Mouse (Mus musculus): ENCODE data around the gene Sec61g. TPM values are rescaled to one million over a fixed set of nuclear protein-coding genes. Genes with fewer than 3 reads are reported as not detected.

The Sec61g gene
- polyA plus RNA-seq, 1 experiment: 22.4 TPM

- H3K4me3 ChIP-seq: no peak overlapping the region
- TF ChIP-seq MYOD1 (IDR thresholded peaks at IDR 0.05; ENCODE audit: control insufficient read depth in 1 of 3, insufficient read length in 2 of 3, low read depth in 2 of 3): no peak
- no peak for TF ChIP-seq CEBPB (IDR thresholded peaks at IDR 0.05; ENCODE audit: insufficient read depth, poor library complexity, severe bottlenecking)
- TF ChIP-seq E2F4 (IDR thresholded peaks at IDR 0.05; ENCODE audit: insufficient read depth): no peak
- TF ChIP-seq MAX (IDR thresholded peaks at IDR 0.05; ENCODE audit: low read depth): no peak
- TF ChIP-seq USF1 (IDR thresholded peaks at IDR 0.05; ENCODE audit: low read depth): no peak
- no peak for TF ChIP-seq MYOG (IDR thresholded peaks at IDR 0.05; ENCODE audit: control insufficient read depth in 1 of 3, insufficient read depth in 1 of 3, insufficient read length in 2 of 3, low read depth in 2 of 3)
- TF ChIP-seq TCF3 (IDR thresholded peaks at IDR 0.05; ENCODE audit: insufficient read length, low read depth): no peak
- no peak for TF ChIP-seq SRF (IDR thresholded peaks at IDR 0.05; ENCODE audit: control insufficient read depth, insufficient read length, low read depth)
- no peak for TF ChIP-seq POLR2AphosphoS2 (IDR thresholded peaks at IDR 0.05; ENCODE audit: insufficient read length, low read depth)
- no peak for TF ChIP-seq POLR2A (IDR thresholded peaks at IDR 0.05; ENCODE audit: insufficient read length, low read depth)
- no peak for TF ChIP-seq TCF12 (IDR thresholded peaks at IDR 0.05; ENCODE audit: insufficient read depth, poor library complexity, severe bottlenecking)
- no peak for TF ChIP-seq REST (IDR thresholded peaks at IDR 0.05; ENCODE audit: insufficient read depth, insufficient read length)
- no peaks in the 10 kb centered on the region for H3K27me3 ChIP-seq (ENCODE audit: control insufficient read depth, insufficient read depth, insufficient read length)
- H3K4me2 ChIP-seq (ENCODE audit: low read depth): no peak overlapping the region
- peaks cover 52% of the 10 kb centered on the region for H3K79me2 ChIP-seq (ENCODE audit: control insufficient read depth, insufficient read depth)
- H3K36me3 ChIP-seq (ENCODE audit: control insufficient read depth, insufficient read depth): peaks cover 55% of the 10 kb centered on the region
- H3ac ChIP-seq (ENCODE audit: control insufficient read depth, insufficient read length): no peak overlapping the region
Observed at GRCm38 (mm10) chr11:16503150-16503549, 5.1 kb downstream of the Sec61g start.

GRCm38 (mm10) chr11:16502744-16503143 is 5.5 kb downstream of the Sec61g start:
- H3K79me2 ChIP-seq (ENCODE audit: control insufficient read depth, insufficient read depth): peaks cover 49% of the 10 kb centered on the region
- no peak overlapping the region for H3K4me2 ChIP-seq (ENCODE audit: low read depth)
- H3K27me3 ChIP-seq (ENCODE audit: control insufficient read depth, insufficient read depth, insufficient read length): no peaks in the 10 kb centered on the region
- no peak overlapping the region for H3K4me3 ChIP-seq
- TF ChIP-seq SRF (IDR thresholded peaks at IDR 0.05; ENCODE audit: control insufficient read depth, insufficient read length, low read depth) (no peak), POLR2AphosphoS2 (IDR thresholded peaks at IDR 0.05; ENCODE audit: insufficient read length, low read depth) (no peak), TCF12 (IDR thresholded peaks at IDR 0.05; ENCODE audit: insufficient read depth, poor library complexity, severe bottlenecking) (no peak), REST (IDR thresholded peaks at IDR 0.05; ENCODE audit: insufficient read depth, insufficient read length) (no peak), MYOG (IDR thresholded peaks at IDR 0.05; ENCODE audit: control insufficient read depth in 1 of 3, insufficient read depth in 1 of 3, insufficient read length in 2 of 3, low read depth in 2 of 3) (no peak), CEBPB (IDR thresholded peaks at IDR 0.05; ENCODE audit: insufficient read depth, poor library complexity, severe bottlenecking) (no peak), POLR2A (IDR thresholded peaks at IDR 0.05; ENCODE audit: insufficient read length, low read depth) (no peak), TCF3 (IDR thresholded peaks at IDR 0.05; ENCODE audit: insufficient read length, low read depth) (no peak), E2F4 (IDR thresholded peaks at IDR 0.05; ENCODE audit: insufficient read depth) (no peak), MYOD1 (IDR thresholded peaks at IDR 0.05; ENCODE audit: control insufficient read depth in 1 of 3, insufficient read length in 2 of 3, low read depth in 2 of 3) (no peak), USF1 (IDR thresholded peaks at IDR 0.05; ENCODE audit: low read depth) (no peak), MAX (IDR thresholded peaks at IDR 0.05; ENCODE audit: low read depth) (no peak)
- H3ac ChIP-seq (ENCODE audit: control insufficient read depth, insufficient read length): no peak overlapping the region
- peaks cover 55% of the 10 kb centered on the region for H3K36me3 ChIP-seq (ENCODE audit: control insufficient read depth, insufficient read depth)

- Histone ChIP-seq H3K27me3 (ENCODE audit: control insufficient read depth, insufficient read depth, insufficient read length) (no peaks in the 10 kb centered on the region), H3ac (ENCODE audit: control insufficient read depth, insufficient read length) (no peak overlapping the region)
Observed at GRCm38 (mm10) chr11:16498756-16499680, 9.3 kb downstream of the Sec61g start.

More at GRCm38 (mm10) chr11:16498756-16499680, 9.3 kb downstream of the Sec61g start:
- Histone ChIP-seq H3K36me3 (ENCODE audit: control insufficient read depth, insufficient read depth) (peaks cover 43% of the 10 kb centered on the region), H3K4me2 (ENCODE audit: low read depth) (no peak overlapping the region), H3K79me2 (ENCODE audit: control insufficient read depth, insufficient read depth) (peaks cover 12% of the 10 kb centered on the region), H3K4me3 (no peak overlapping the region)
- TF ChIP-seq MYOD1 (IDR thresholded peaks at IDR 0.05; ENCODE audit: control insufficient read depth in 1 of 3, insufficient read length in 2 of 3, low read depth in 2 of 3): no peak
- no peak for TF ChIP-seq POLR2AphosphoS2 (IDR thresholded peaks at IDR 0.05; ENCODE audit: insufficient read length, low read depth)
- no peak for TF ChIP-seq USF1 (IDR thresholded peaks at IDR 0.05; ENCODE audit: low read depth)
- TF ChIP-seq CEBPB (IDR thresholded peaks at IDR 0.05; ENCODE audit: insufficient read depth, poor library complexity, severe bottlenecking): no peak
- no peak for TF ChIP-seq POLR2A (IDR thresholded peaks at IDR 0.05; ENCODE audit: insufficient read length, low read depth)

Other genes starting within 250 kb of the Sec61g start
- gene Egfr, start 243.7 kb upstream of the Sec61g start, polyA plus RNA-seq (2012; fragmentation: generic; extraction: Trizol): 4.1 TPM

All from myocyte (in vitro differentiated cells).